Mouse (Mus musculus): ENCODE measurements around the gene Pnpla7. TPM values are rescaled to one million over a fixed set of nuclear protein-coding genes. Genes with fewer than 3 reads are reported as not detected.

Gene Pnpla7
- polyA plus RNA-seq, 1 experiment from 2014 or later: 5.3 TPM

DNA sequence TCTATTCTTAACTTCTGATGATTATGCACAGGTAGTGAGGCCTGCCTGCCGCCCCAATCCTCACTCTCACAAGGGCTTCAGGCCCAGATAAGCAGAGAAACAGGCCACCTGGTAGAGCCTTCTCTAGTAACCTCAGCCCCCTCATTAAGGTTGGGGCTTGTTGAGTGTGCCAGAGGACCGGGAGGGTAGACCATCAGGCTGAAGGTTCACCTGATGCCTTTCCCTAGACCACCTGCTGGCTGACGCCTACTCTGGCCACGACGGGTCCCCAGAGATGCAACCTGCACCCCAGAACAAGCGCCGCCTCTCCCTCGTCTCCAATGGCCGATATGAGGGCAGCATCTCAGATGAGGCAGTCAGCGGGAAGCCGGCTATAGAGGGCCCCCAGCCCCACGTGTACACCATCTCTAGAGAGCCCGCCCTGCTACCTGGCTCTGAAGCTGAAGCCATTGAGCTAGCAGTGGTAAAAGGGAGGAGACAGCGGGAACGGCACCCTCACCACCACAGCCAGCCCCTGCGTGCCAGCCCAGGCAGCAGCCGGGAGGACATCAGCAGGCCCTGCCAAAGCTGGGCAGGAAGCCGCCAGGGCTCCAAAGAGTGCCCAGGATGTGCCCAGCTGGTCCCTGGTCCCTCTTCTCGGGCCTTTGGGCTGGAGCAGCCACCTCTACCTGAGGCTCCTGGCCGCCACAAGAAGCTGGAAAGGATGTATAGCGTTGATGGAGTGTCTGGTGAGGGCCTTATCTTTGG lies 79.7 kb downstream of the Pnpla7 start:
- H3K27me3 ChIP-seq (ENCODE audit: low read depth, poor library complexity, severe bottlenecking): no peaks in the 10 kb centered on the region
- no peak overlapping the region for H3K27ac ChIP-seq (replicated peaks)
- no peak for DNase-seq (ENCODE audit: low spot score)
- H3K9me3 ChIP-seq (replicated peaks): no peaks in the 10 kb centered on the region
- H3K4me3 ChIP-seq: peak overlapping the region; percentile 78
- peaks cover 44% of the 10 kb centered on the region for H3K36me3 ChIP-seq
- peaks cover 23% of the 10 kb centered on the region for H3K4me1 ChIP-seq
- 89% methylated on average over 21 of the region's 21 CpGs for WGBS

- H3K27ac ChIP-seq (replicated peaks): no peak overlapping the region
- H3K27me3 ChIP-seq (ENCODE audit: low read depth, poor library complexity, severe bottlenecking): no peaks in the 10 kb centered on the region
- peaks cover 19% of the 10 kb centered on the region for H3K4me1 ChIP-seq
- H3K9me3 ChIP-seq (replicated peaks): no peaks in the 10 kb centered on the region
- 92% methylated on average over 7 of the region's 7 CpGs for WGBS
- peaks cover 68% of the 10 kb centered on the region for H3K36me3 ChIP-seq
- H3K4me3 ChIP-seq: no peak overlapping the region
- DNase-seq (ENCODE audit: low spot score): no peak
Observed at GRCm38 (mm10) chr2:25058926-25059325, 83.1 kb downstream of the Pnpla7 start.

GRCm38 (mm10) chr2:25063523-25063922 lies 87.7 kb downstream of the Pnpla7 start:
- Histone ChIP-seq H3K4me1 (no peaks in the 10 kb centered on the region), H3K4me3 (no peak overlapping the region), H3K27me3 (ENCODE audit: low read depth, poor library complexity, severe bottlenecking) (no peaks in the 10 kb centered on the region), H3K9me3 (replicated peaks) (no peaks in the 10 kb centered on the region), H3K36me3 (peaks cover 45% of the 10 kb centered on the region), H3K27ac (replicated peaks) (no peak overlapping the region)
- no peak for DNase-seq (ENCODE audit: low spot score)
- WGBS: 93% methylated on average over 5 of the region's 5 CpGs

DNA sequence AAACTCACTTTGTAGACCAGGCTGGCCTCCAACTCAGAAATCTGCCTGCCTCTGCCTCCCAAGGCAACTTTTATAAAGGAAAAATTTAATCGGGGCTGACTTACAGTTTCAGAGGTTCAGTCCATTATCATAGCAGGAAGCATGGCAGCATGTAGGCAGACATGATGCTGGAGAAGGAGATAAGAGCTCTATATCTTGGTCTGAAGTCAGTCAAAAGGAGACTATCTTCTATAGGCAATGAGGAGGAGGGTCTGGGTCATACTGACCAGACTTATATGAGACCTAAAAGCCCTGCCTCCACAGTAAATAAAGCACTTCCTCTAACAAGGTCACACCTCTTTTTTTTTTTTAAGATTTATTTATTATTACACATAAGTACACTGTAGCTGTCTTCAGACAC lies 88.5 kb downstream of the Pnpla7 start:
- Histone ChIP-seq H3K4me1 (no peaks in the 10 kb centered on the region), H3K27ac (replicated peaks) (no peak overlapping the region), H3K9me3 (replicated peaks) (no peaks in the 10 kb centered on the region), H3K36me3 (peaks cover 41% of the 10 kb centered on the region), H3K4me3 (no peak overlapping the region), H3K27me3 (ENCODE audit: low read depth, poor library complexity, severe bottlenecking) (no peaks in the 10 kb centered on the region)
- 95% methylated on average over 1 of the region's 1 CpGs for WGBS
- DNase-seq (ENCODE audit: low spot score): no peak

- DNase-seq (ENCODE audit: low spot score): no peak
- Histone ChIP-seq H3K4me3 (no peak overlapping the region), H3K27ac (replicated peaks) (no peak overlapping the region), H3K36me3 (peaks cover 28% of the 10 kb centered on the region), H3K4me1 (no peaks in the 10 kb centered on the region), H3K27me3 (ENCODE audit: low read depth, poor library complexity, severe bottlenecking) (no peaks in the 10 kb centered on the region), H3K9me3 (replicated peaks) (no peaks in the 10 kb centered on the region)
Observed at GRCm38 (mm10) chr2:25065537-25065936, 89.7 kb downstream of the Pnpla7 start.

DNA sequence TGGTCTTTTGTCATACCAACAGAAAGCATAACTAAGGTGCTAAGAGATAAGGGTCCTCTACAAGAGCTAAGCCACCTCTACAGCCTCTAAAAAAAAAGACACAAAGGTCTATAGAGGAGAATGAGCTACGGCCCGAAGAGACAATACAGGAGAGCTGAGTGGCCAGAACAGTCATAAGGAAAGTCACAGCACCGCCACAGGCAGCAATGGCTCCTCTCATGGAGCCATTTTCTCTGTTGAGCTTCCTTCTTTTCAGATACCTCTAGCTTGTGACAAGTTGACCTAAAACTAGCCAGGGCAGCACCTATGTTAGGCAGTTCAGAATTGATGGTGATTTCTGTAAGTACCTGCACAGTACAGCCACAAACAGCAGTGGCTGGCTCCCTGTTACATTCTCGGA lies 90.7 kb downstream of the Pnpla7 start:
- no peaks in the 10 kb centered on the region for H3K4me1 ChIP-seq
- H3K9me3 ChIP-seq (replicated peaks): no peaks in the 10 kb centered on the region
- H3K27me3 ChIP-seq (ENCODE audit: low read depth, poor library complexity, severe bottlenecking): no peaks in the 10 kb centered on the region
- H3K4me3 ChIP-seq: no peak overlapping the region
- no peak for DNase-seq (ENCODE audit: low spot score)
- WGBS: 79% methylated on average over 4 of the region's 4 CpGs
- no peak overlapping the region for H3K27ac ChIP-seq (replicated peaks)
- H3K36me3 ChIP-seq: peaks cover 18% of the 10 kb centered on the region

- Histone ChIP-seq H3K27ac (replicated peaks) (no peak overlapping the region), H3K36me3 (no peaks in the 10 kb centered on the region), H3K4me1 (no peaks in the 10 kb centered on the region), H3K9me3 (replicated peaks) (no peaks in the 10 kb centered on the region), H3K4me3 (no peak overlapping the region), H3K27me3 (ENCODE audit: low read depth, poor library complexity, severe bottlenecking) (no peaks in the 10 kb centered on the region)
- WGBS: 79% methylated on average over 4 of the region's 4 CpGs
- no peak for DNase-seq (ENCODE audit: low spot score)
Observed at GRCm38 (mm10) chr2:25069537-25069936, 93.7 kb downstream of the Pnpla7 start.

GRCm38 (mm10) chr2:25072398-25072797 lies 96.6 kb downstream of the Pnpla7 start:
- Histone ChIP-seq H3K27me3 (ENCODE audit: low read depth, poor library complexity, severe bottlenecking) (no peaks in the 10 kb centered on the region), H3K4me3 (no peak overlapping the region), H3K9me3 (replicated peaks) (no peaks in the 10 kb centered on the region), H3K36me3 (no peaks in the 10 kb centered on the region), H3K4me1 (no peaks in the 10 kb centered on the region; the same call in 1 of the 2 replicates), H3K27ac (replicated peaks) (no peak overlapping the region)
- WGBS: 90% methylated on average over 4 of the region's 4 CpGs
- DNase-seq (ENCODE audit: low spot score): no peak

GRCm38 (mm10) chr2:25075506-25075905 lies 99.7 kb downstream of the Pnpla7 start:
- no peaks in the 10 kb centered on the region for H3K27me3 ChIP-seq (ENCODE audit: low read depth, poor library complexity, severe bottlenecking)
- no peak overlapping the region for H3K27ac ChIP-seq (replicated peaks)
- no peak overlapping the region for H3K4me3 ChIP-seq
- H3K36me3 ChIP-seq: no peaks in the 10 kb centered on the region
- DNase-seq (ENCODE audit: low spot score): no peak
- no peaks in the 10 kb centered on the region for H3K9me3 ChIP-seq (replicated peaks)
- no peaks in the 10 kb centered on the region; the same call in 1 of the 2 replicates for H3K4me1 ChIP-seq
- WGBS: 66% methylated on average over 4 of the region's 4 CpGs

- no peak for DNase-seq (ENCODE audit: low spot score)
- no peak overlapping the region for H3K27ac ChIP-seq (replicated peaks)
- no peak overlapping the region for H3K4me3 ChIP-seq
- H3K4me1 ChIP-seq: no peaks in the 10 kb centered on the region; the same call in 1 of the 2 replicates
- no peaks in the 10 kb centered on the region for H3K9me3 ChIP-seq (replicated peaks)
- H3K36me3 ChIP-seq: no peaks in the 10 kb centered on the region
- WGBS: 100% methylated on average over 1 of the region's 1 CpGs
- H3K27me3 ChIP-seq (ENCODE audit: low read depth, poor library complexity, severe bottlenecking): no peaks in the 10 kb centered on the region
Observed at GRCm38 (mm10) chr2:25078967-25079366, 103.1 kb downstream of the Pnpla7 start.

- no peaks in the 10 kb centered on the region for H3K27me3 ChIP-seq (ENCODE audit: low read depth, poor library complexity, severe bottlenecking)
- H3K4me1 ChIP-seq: no peaks in the 10 kb centered on the region; the same call in 1 of the 2 replicates
- no peaks in the 10 kb centered on the region for H3K36me3 ChIP-seq
- no peak for DNase-seq (ENCODE audit: low spot score)
- no peak within 1 kb of the TSS for H3K4me3 ChIP-seq
- 69% methylated on average over 5 of the region's 5 CpGs for WGBS
- H3K9me3 ChIP-seq (replicated peaks): no peaks in the 10 kb centered on the region
- no peak within 1 kb of the TSS for H3K27ac ChIP-seq (replicated peaks)
Observed at GRCm38 (mm10) chr2:25080076-25080475, 104.2 kb downstream of the Pnpla7 start, which contains the start of gene Entpd8. Entpd8 (plus strand) TSS chr2:25080304.

- Histone ChIP-seq H3K27me3 (ENCODE audit: low read depth, poor library complexity, severe bottlenecking) (no peaks in the 10 kb centered on the region), H3K36me3 (no peaks in the 10 kb centered on the region), H3K27ac (replicated peaks) (no peak overlapping the region), H3K9me3 (replicated peaks) (no peaks in the 10 kb centered on the region), H3K4me1 (no peaks in the 10 kb centered on the region), H3K4me3 (no peak overlapping the region)
- no peak for DNase-seq (ENCODE audit: low spot score)
- 82% methylated on average over 4 of the region's 4 CpGs for WGBS
Observed at GRCm38 (mm10) chr2:25083697-25084096, 107.9 kb downstream of the Pnpla7 start.

GRCm38 (mm10) chr2:25085571-25085970 lies 109.7 kb downstream of the Pnpla7 start:
- H3K36me3 ChIP-seq: no peaks in the 10 kb centered on the region
- no peak overlapping the region for H3K27ac ChIP-seq (replicated peaks)
- H3K9me3 ChIP-seq (replicated peaks): no peaks in the 10 kb centered on the region
- no peak for DNase-seq (ENCODE audit: low spot score)
- no peaks in the 10 kb centered on the region for H3K4me1 ChIP-seq
- no peaks in the 10 kb centered on the region for H3K27me3 ChIP-seq (ENCODE audit: low read depth, poor library complexity, severe bottlenecking)
- no peak overlapping the region for H3K4me3 ChIP-seq
- WGBS: 94% methylated on average over 5 of the region's 5 CpGs

Data from midbrain, embryonic 10.5 days (tissue).